Mouse (Mus musculus) bone marrow, adult 2 months (tissue): Measurements from ENCODE around the gene Spata16.

Experiments used
- CTCF ChIP-seq: fragments of 200-500 bp; IDR thresholded peaks from 2 replicates; pipeline ENCODE4 v1.5.1; 2011; ENCODE audit warnings: low read length, control low read depth; ENCODE audit not compliant: control insufficient read depth, insufficient read depth
- POLR2A ChIP-seq: fragments of 200-500 bp; IDR thresholded peaks from 2 replicates; pipeline ENCODE4 v1.6.1; 2011; ENCODE audit warnings: low read depth, mild to moderate bottlenecking, control low read depth, low read length, borderline replicate concordance; ENCODE audit not compliant: control insufficient read depth

- TF ChIP-seq CTCF = no peak
- TF ChIP-seq POLR2A = no peak
Observed at GRCm38 (mm10) chr3:26847935-26848334, 210.5 kb downstream of the Spata16 start.
